Mouse (Mus musculus): Measurements from ENCODE around the gene Rd3. TPM values are rescaled to one million over a fixed set of nuclear protein-coding genes. Genes with fewer than 3 reads are reported as not detected.

Gene Rd3
- total RNA-seq, 1 experiment from 2014 or later, result not detected

GRCm38 (mm10) chr1:191995488-191995887 is 18.3 kb downstream of the Rd3 start:
- ATAC-seq (replicated peaks in 1 of 2; ENCODE audit: insufficient read depth in 1 of 2, low FRiP score in 2 of 2, low TSS enrichment in 1 of 2, low read depth in 1 of 2, poor library complexity in 2 of 2, severe bottlenecking in 2 of 2), result peak in 1 of 2 experiments; percentile 54; a peak in 1 of 4 replicates

- no peak for ATAC-seq (replicated peaks in 1 of 2; ENCODE audit: insufficient read depth in 1 of 2, low FRiP score in 2 of 2, low TSS enrichment in 1 of 2, low read depth in 1 of 2, poor library complexity in 2 of 2, severe bottlenecking in 2 of 2)
Observed at GRCm38 (mm10) chr1:191995916-191996315, 18.7 kb downstream of the Rd3 start.

- ATAC-seq (replicated peaks in 1 of 2; ENCODE audit: insufficient read depth in 1 of 2, low FRiP score in 2 of 2, low TSS enrichment in 1 of 2, low read depth in 1 of 2, poor library complexity in 2 of 2, severe bottlenecking in 2 of 2), result no peak
Observed at GRCm38 (mm10) chr1:191996621-191997185, 19.5 kb downstream of the Rd3 start.

- no peak; a peak in 1 of 4 replicates for ATAC-seq (replicated peaks in 1 of 2; ENCODE audit: insufficient read depth in 1 of 2, low FRiP score in 2 of 2, low TSS enrichment in 1 of 2, low read depth in 1 of 2, poor library complexity in 2 of 2, severe bottlenecking in 2 of 2)
Observed at GRCm38 (mm10) chr1:191999022-191999421, 21.9 kb downstream of the Rd3 start.

Other genes with a start within 250 kb of the Rd3 start
- 24.4 and 25.0 TPM in 2 replicates for gene Nek2, start 155.9 kb upstream of the Rd3 start, total RNA-seq (2017)
- 5.7 and 6.5 TPM in 2 replicates for gene Slc30a1, start 70.6 kb upstream of the Rd3 start, total RNA-seq (2017)
- gene Traf5, start 115.2 kb downstream of the Rd3 start, total RNA-seq (2017), result 16.1 and 21.1 TPM in 2 replicates
- gene Rcor3, start 160.7 kb downstream of the Rd3 start, total RNA-seq (2017), result 19.6 and 26.6 TPM in 2 replicates
- gene Kcnh1, start 213.4 kb downstream of the Rd3 start, total RNA-seq (2017), result not detected in 2 replicates